Mouse (Mus musculus) hindbrain, embryonic 13.5 days (tissue): ENCODE results near the gene Tbc1d5. TPM values are rescaled to one million over a fixed set of nuclear protein-coding genes. Genes with fewer than 3 reads are reported as not detected.

Source experiments
- ATAC-seq: fragments of 200-750 bp; cut with Nextera tagmentation; 2 replicates; pipeline ENCODE4 v1.8.0; 2017; ENCODE audit warnings: moderate TSS enrichment; ENCODE audit not compliant: low FRiP score
- H3K27ac ChIP-seq: fragments of 300-500 bp; sonication (generic); 2 replicates; pipeline ENCODE4 v1.5.1; 2015; ENCODE audit warnings: inconsistent platforms, mild to moderate bottlenecking, moderate library complexity
- H3K27me3 ChIP-seq: fragments of 300-500 bp; sonication (generic); 2 replicates; pipeline ENCODE4 v1.6.1; 2015; ENCODE audit warnings: mild to moderate bottlenecking, inconsistent platforms
- H3K36me3 ChIP-seq: fragments of 300-500 bp; sonication (generic); 2 replicates; pipeline ENCODE4 v1.6.1; 2015; ENCODE audit warnings: mild to moderate bottlenecking, inconsistent platforms
- H3K4me1 ChIP-seq: fragments of 300-500 bp; sonication (generic); replicated peaks from 2 replicates; pipeline ENCODE4 v1.6.1; 2015; ENCODE audit warnings: inconsistent platforms
- H3K4me2 ChIP-seq: fragments of 300-500 bp; sonication (generic); 2 replicates; pipeline ENCODE4 v1.6.1; 2015; ENCODE audit warnings: inconsistent platforms, mild to moderate bottlenecking, moderate library complexity
- H3K4me3 ChIP-seq: fragments of 300-500 bp; sonication (generic); 2 replicates; pipeline ENCODE4 v1.5.1; 2015; ENCODE audit warnings: mild to moderate bottlenecking, inconsistent platforms
- H3K9ac ChIP-seq: fragments of 300-500 bp; sonication (generic); 2 replicates; pipeline ENCODE4 v1.6.1; 2015; ENCODE audit warnings: mild to moderate bottlenecking, inconsistent platforms
- H3K9me3 ChIP-seq: fragments of 300-500 bp; sonication (generic); 2 replicates; pipeline ENCODE4 v1.6.1; 2016; ENCODE audit warnings: inconsistent platforms
- WGBS: fragments of 180-500 bp; shearing (Covaris S2); methylation state at CpG from one replicate; pipeline ENCODE4 v1.1.7; 2015; 5-methylcytosine and 5-hydroxymethylcytosine counted together
- polyA plus RNA-seq: library from polyadenylated mRNA; unstranded; fragments of >200 nt; fragmentation: Nextera tagmentation; extraction: Ambion mirVana; gene quantifications from 2 replicates; pipeline ENCODE4 v1.2.1, GENCODE M21; 2015

The Tbc1d5 gene
- polyA plus RNA-seq, 1 experiment from 2014 or later = 8.3 TPM

DNA sequence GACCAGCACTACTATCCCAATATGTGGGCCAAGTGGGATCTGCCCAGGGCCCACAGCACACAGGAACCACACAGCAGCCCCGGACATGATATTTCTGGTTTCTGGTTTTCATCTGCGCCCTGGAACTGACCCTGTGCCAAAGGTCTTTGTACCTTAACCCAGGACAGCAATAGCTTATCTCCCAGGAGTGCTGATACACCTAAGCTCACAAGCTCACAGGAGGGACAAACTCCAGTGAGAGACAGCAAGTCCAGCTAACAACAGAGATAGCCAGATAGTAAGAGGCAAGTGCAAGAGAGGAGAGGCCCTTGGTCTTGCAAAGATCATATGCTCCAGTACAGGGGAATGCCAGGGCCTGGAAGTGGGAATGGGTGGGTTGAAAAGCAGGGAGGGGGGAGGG is 263.9 kb downstream of the Tbc1d5 start:
- Histone ChIP-seq H3K27ac (no peak overlapping the region), H3K36me3 (peaks cover 5% of the 10 kb centered on the region; the same call in 1 of the 2 replicates), H3K9ac (no peak overlapping the region), H3K4me3 (no peak overlapping the region), H3K4me1 (no peaks in the 10 kb centered on the region), H3K9me3 (no peaks in the 10 kb centered on the region), H3K27me3 (no peaks in the 10 kb centered on the region), H3K4me2 (no peak overlapping the region)
- ATAC-seq = no peak
- 95% methylated on average over 2 of the region's 2 CpGs for WGBS

DNA sequence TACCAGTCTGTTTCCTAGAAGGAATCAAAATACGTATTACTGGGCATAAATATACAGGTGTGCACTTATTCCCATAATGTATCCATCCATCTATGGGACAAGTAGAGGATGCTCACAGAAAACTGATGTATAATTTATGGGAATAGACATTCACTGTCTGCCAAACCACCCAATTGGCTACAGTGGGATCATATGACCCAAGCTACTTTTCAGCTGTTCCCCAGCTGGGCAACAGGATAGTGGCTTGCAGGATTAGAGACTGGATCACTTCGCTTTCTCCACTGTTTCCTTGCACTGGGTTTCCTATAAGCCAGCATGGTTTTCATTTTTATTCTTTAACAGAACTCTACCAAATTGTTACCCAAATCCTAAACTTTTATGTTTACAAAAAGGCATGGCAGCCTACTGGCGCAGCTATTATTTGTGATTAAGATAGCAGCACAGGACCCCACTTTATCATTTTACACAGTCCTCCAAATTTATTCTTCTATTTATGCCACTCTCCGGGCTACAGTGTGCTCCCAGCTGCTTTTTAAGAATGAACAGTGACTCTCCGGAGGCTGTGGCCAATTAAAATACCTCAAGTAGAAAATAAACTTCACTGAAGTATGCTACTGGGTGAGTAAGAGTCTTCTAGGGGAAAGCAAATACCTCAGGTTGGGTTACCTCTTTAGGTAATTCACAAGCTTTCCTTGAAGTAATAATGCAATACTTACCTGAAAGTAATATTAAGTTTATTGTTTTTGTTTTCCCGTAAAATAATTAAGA is 270.4 kb downstream of the Tbc1d5 start:
- H3K4me1 ChIP-seq = peaks cover 16% of the 10 kb centered on the region
- no peaks in the 10 kb centered on the region for H3K36me3 ChIP-seq
- ATAC-seq = peak; percentile 78
- no peak overlapping the region for H3K4me2 ChIP-seq
- H3K9me3 ChIP-seq = no peaks in the 10 kb centered on the region
- H3K9ac ChIP-seq = no peak overlapping the region
- WGBS = 56% methylated on average over 6 of the region's 6 CpGs
- H3K4me3 ChIP-seq = no peak overlapping the region
- no peaks in the 10 kb centered on the region for H3K27me3 ChIP-seq
- peak overlapping the region; percentile 45 for H3K27ac ChIP-seq

DNA sequence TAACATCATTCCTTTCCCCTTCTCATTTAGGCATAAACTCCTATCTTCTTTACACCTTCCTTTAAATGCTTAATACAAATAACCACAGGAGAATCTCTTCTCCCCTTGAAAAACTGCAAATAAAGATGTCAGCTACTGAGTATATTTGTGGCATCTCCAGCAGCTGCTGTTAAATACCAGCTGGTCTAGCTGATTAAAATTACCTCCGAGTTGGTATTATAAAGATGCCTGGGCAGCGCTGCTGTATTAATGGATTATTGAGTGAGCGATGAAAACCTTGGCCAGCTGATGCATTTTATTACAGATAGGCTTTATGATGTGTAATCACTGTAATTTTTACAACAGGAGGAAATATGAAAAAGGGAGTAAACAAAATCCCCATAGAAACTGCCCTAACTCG is 271.0 kb downstream of the Tbc1d5 start:
- Histone ChIP-seq H3K4me1 (peaks cover 16% of the 10 kb centered on the region), H3K9me3 (no peaks in the 10 kb centered on the region), H3K9ac (no peak overlapping the region), H3K4me3 (no peak overlapping the region), H3K27me3 (no peaks in the 10 kb centered on the region), H3K36me3 (no peaks in the 10 kb centered on the region), H3K4me2 (no peak overlapping the region), H3K27ac (peak overlapping the region; percentile 45)
- peak; percentile 67; the same call in 1 of the 2 replicates for ATAC-seq
- WGBS = 52% methylated on average over 4 of the region's 4 CpGs

DNA sequence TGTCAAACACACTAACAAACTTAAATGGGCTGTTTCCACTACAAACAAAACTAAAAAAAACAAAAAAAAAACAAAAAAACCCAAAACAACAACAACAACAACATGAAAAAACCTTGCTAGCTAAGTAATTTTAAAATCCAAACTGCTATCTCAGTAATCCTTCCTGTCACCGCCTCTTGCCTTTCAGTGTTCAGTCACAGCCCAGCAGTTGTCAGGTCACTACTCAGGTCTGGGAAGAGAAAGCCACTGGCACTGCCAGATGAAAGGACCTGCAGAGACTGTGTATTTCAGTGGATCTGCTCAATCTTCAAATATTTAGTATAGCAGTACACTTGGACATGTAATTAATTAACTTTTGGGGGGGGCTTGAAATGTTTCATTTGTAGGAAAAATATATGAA is 272.5 kb downstream of the Tbc1d5 start:
- H3K27ac ChIP-seq = no peak overlapping the region
- WGBS = 24% methylated on average over 1 of the region's 1 CpGs

DNA sequence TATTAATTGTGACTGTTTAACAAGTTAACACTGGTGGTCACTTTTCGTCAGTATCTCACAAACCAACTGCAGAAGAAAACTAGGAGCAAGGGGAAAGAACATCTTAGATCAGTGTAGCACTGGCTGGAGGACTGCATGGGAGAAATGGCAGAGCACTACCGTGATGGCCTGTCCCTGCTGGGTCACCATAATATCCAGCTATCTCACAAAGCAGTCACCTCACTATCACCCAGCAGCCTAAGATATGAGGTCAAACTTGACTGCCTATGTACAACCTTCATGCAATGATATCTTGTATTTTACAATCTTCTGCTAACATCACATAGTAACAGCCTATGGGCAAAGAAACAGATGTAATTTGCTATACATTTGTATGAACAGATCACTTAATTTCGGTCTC is 274.7 kb downstream of the Tbc1d5 start:
- ATAC-seq = no peak
- Histone ChIP-seq H3K9me3 (no peaks in the 10 kb centered on the region), H3K27me3 (no peaks in the 10 kb centered on the region), H3K4me1 (peaks cover 16% of the 10 kb centered on the region), H3K27ac (no peak overlapping the region), H3K4me2 (no peak overlapping the region), H3K9ac (no peak overlapping the region), H3K4me3 (no peak overlapping the region), H3K36me3 (no peaks in the 10 kb centered on the region)
- 83% methylated on average over 3 of the region's 3 CpGs for WGBS

More for the DNA sequence above, 272.5 kb downstream of the Tbc1d5 start:
- no peak for ATAC-seq
- H3K4me2 ChIP-seq = no peak overlapping the region
- H3K4me3 ChIP-seq = no peak overlapping the region
- H3K4me1 ChIP-seq = peaks cover 16% of the 10 kb centered on the region
- H3K36me3 ChIP-seq = no peaks in the 10 kb centered on the region
- no peaks in the 10 kb centered on the region for H3K27me3 ChIP-seq
- H3K9me3 ChIP-seq = no peaks in the 10 kb centered on the region
- H3K9ac ChIP-seq = no peak overlapping the region

DNA sequence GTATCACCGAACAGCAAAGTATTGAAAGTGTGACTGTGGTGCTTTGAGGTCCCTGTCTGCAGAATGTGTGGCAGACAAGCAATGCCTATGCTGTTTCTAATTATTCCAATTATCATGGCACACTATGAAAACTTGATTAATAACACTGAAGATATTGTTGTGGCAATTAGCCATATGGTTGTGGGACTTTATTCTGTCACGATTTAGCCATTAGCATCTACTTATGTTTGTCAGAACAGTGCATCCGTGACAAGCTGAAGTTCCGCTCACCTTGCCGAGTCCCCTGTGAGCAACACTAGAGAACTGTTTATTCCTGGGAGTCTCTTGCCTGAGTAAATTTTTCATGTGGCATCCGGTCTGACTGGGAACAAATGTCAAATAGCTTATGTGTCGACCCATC is 281.3 kb downstream of the Tbc1d5 start:
- Histone ChIP-seq H3K27ac (no peak overlapping the region), H3K4me2 (no peak overlapping the region), H3K4me3 (no peak overlapping the region), H3K27me3 (no peaks in the 10 kb centered on the region), H3K36me3 (no peaks in the 10 kb centered on the region), H3K4me1 (no peaks in the 10 kb centered on the region), H3K9me3 (no peaks in the 10 kb centered on the region), H3K9ac (no peak overlapping the region)
- 63% methylated on average over 7 of the region's 7 CpGs for WGBS
- ATAC-seq = peak; percentile 52; the same call in 1 of the 2 replicates

DNA sequence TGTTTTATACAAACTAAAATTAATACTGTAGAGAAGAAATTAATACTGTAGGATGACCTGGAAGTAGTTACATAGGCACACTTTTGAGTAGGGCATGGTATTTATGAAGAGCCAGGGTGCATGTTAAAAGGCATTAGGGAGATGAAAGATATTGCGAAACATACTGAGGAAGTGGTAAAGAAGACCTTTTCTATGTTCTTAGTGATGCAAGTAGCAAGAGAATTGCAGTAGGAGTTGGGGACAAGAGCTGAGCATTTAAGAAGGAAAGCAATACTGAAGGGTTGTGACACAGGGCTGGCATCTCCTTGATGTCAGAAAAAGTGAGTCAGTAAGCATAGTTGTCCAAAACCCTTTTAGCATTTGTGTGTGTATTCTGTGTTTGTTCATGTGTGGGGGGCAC is 289.7 kb downstream of the Tbc1d5 start:
- Histone ChIP-seq H3K27me3 (no peaks in the 10 kb centered on the region), H3K4me2 (no peak overlapping the region), H3K9me3 (no peaks in the 10 kb centered on the region), H3K27ac (no peak overlapping the region), H3K4me1 (no peaks in the 10 kb centered on the region), H3K9ac (no peak overlapping the region), H3K4me3 (no peak overlapping the region), H3K36me3 (no peaks in the 10 kb centered on the region)
- WGBS = 98% methylated on average over 1 of the region's 1 CpGs
- ATAC-seq = no peak

DNA sequence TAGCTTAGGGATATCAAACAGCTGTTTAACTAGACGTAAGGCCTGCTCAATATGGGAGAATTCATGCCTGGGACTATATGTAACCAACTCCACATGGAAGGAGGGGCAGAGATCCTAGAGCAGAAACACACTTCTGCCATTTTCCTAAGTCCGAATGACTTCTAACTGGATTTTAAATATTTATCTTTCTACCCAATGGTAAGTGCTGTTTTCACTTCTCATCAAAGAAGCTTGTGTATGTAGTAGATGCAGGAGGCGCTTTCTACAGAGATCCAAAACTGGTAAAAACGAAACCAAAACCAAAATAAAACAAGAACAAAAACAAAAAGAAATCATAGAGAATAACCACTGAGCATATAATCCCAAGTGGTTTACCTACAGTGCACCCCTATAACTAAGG is 299.2 kb downstream of the Tbc1d5 start:
- ATAC-seq = no peak
- no peak overlapping the region for H3K4me2 ChIP-seq
- 91% methylated on average over 4 of the region's 4 CpGs for WGBS
- H3K27ac ChIP-seq = no peak overlapping the region
- H3K27me3 ChIP-seq = no peaks in the 10 kb centered on the region
- no peaks in the 10 kb centered on the region for H3K36me3 ChIP-seq
- no peaks in the 10 kb centered on the region for H3K4me1 ChIP-seq
- H3K9ac ChIP-seq = no peak overlapping the region
- no peaks in the 10 kb centered on the region for H3K9me3 ChIP-seq
- H3K4me3 ChIP-seq = no peak overlapping the region

DNA sequence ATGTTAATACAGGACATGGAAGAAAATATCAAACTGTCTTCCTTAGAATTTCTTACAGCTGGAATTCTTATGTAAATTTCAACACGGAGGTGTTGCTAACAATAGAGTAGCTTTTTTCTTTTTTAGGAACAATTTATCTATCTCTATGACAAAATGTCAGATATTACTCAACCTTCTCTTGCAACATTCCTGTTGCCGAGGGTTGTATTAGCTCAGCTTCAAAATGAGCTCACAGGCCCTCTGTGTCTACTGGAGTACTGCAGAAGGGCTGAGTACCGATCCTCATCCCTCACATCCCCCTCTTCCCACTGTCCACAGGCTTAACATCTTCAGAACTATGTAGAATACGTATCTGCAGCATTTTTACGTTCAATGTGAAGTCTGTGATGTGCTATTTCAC is 302.7 kb downstream of the Tbc1d5 start:
- Histone ChIP-seq H3K36me3 (no peaks in the 10 kb centered on the region), H3K4me1 (no peaks in the 10 kb centered on the region), H3K27me3 (no peaks in the 10 kb centered on the region), H3K27ac (no peak overlapping the region), H3K4me3 (no peak overlapping the region), H3K4me2 (no peak overlapping the region), H3K9me3 (no peaks in the 10 kb centered on the region), H3K9ac (no peak overlapping the region)
- WGBS = 81% methylated on average over 5 of the region's 5 CpGs
- ATAC-seq = no peak

DNA sequence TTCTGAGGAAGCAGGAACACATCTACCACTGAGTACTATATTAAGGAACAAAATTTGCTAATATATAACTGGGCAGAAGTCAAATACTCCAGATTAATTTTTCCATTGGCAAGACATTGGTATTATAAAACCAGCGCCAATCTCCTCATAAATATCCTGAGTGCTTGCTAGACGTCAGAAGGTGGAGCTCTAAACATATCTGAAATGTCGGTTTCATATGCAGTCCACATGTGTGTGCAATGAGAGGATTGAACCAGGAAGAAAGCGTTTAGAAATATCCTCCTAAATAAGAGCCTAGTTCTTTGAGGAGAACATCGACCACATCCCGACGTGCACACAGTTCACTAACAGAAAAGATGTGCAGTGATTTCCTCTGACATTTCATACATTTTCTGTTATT is 305.1 kb downstream of the Tbc1d5 start:
- no peak overlapping the region for H3K4me3 ChIP-seq
- no peaks in the 10 kb centered on the region for H3K4me1 ChIP-seq
- no peak overlapping the region for H3K9ac ChIP-seq
- H3K9me3 ChIP-seq = no peaks in the 10 kb centered on the region
- no peaks in the 10 kb centered on the region for H3K27me3 ChIP-seq
- H3K4me2 ChIP-seq = no peak overlapping the region
- WGBS = 77% methylated on average over 7 of the region's 7 CpGs
- H3K27ac ChIP-seq = no peak overlapping the region
- ATAC-seq = peak; percentile 69; the same call in 1 of the 2 replicates
- H3K36me3 ChIP-seq = no peaks in the 10 kb centered on the region

DNA sequence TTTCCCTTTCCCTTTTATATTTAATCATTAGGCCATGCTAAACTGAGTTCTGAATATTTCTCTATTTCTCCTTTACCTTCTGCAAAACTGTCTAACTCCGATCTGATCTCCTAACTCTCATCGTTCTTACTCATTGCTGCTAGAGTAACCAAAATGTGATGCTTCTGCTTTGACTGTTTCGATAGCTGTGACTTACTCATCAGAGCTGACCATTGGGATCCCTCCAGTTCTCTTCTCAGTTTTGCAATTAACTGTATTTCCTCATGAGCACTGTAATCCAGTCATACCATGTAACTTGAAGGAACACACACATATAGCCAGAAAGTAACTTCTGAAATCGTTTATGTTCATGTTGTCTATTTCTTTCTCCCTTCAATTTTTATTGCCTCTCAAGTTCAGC is 306.6 kb downstream of the Tbc1d5 start:
- H3K4me2 ChIP-seq = no peak overlapping the region
- no peaks in the 10 kb centered on the region for H3K27me3 ChIP-seq
- no peaks in the 10 kb centered on the region for H3K9me3 ChIP-seq
- no peaks in the 10 kb centered on the region for H3K36me3 ChIP-seq
- H3K4me1 ChIP-seq = no peaks in the 10 kb centered on the region
- no peak overlapping the region for H3K27ac ChIP-seq
- H3K9ac ChIP-seq = no peak overlapping the region
- ATAC-seq = no peak
- WGBS = 92% methylated on average over 4 of the region's 4 CpGs
- H3K4me3 ChIP-seq = no peak overlapping the region

DNA sequence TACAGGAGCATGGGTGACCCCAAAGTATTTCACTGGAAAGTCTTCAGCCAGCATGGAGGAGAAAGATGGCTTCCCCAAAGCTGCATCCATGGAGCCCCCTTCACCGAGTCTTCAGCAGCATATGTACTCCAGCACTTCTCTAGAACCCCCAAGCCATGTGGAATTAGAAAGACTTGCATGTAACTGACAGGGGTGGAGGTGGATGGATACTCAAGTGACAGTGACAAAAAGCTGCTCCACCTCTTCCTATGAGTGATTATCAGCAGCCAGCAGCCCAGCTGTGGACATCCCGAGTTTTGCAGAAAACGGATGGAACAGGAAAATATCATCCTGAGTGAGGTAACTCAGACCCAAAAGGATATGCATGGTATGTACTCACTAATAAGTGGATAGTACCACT is 311.9 kb downstream of the Tbc1d5 start:
- Histone ChIP-seq H3K9me3 (no peaks in the 10 kb centered on the region), H3K27me3 (no peaks in the 10 kb centered on the region), H3K4me1 (no peaks in the 10 kb centered on the region), H3K36me3 (no peaks in the 10 kb centered on the region), H3K4me2 (no peak overlapping the region), H3K27ac (no peak overlapping the region), H3K4me3 (no peak overlapping the region), H3K9ac (no peak overlapping the region)
- ATAC-seq = no peak
- WGBS = 92% methylated on average over 3 of the region's 3 CpGs

DNA sequence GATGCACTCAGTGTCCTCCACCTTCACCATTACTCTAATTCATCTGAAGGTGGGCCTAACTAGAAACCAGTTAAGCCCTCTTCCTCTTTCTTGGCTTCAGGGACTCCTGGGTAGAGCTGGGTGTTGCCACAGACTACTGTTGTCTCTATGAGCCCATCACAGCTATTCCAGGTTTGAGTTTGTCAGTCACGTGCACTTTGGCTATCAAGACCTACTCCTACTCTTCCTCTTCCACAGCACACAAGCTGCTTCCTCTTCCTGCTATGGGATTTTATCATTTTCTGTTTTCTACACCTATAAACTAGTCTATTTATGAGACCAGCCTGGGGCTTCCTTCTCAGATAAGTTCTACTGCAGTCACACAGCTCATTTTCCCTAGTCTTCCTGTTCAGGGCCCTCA is 314.4 kb downstream of the Tbc1d5 start:
- Histone ChIP-seq H3K4me2 (no peak overlapping the region), H3K27ac (no peak overlapping the region), H3K4me3 (no peak overlapping the region), H3K4me1 (no peaks in the 10 kb centered on the region), H3K36me3 (no peaks in the 10 kb centered on the region), H3K27me3 (no peaks in the 10 kb centered on the region), H3K9ac (no peak overlapping the region), H3K9me3 (no peaks in the 10 kb centered on the region)
- WGBS = 96% methylated on average over 1 of the region's 1 CpGs
- ATAC-seq = no peak
